Mouse (Mus musculus): ENCODE measurements around the gene Heca. TPM values are rescaled to one million over a fixed set of nuclear protein-coding genes. Genes with fewer than 3 reads are reported as not detected.

Gene Heca
- polyA plus RNA-seq, 1 experiment from 2014 or later: 5.0 TPM

DNA sequence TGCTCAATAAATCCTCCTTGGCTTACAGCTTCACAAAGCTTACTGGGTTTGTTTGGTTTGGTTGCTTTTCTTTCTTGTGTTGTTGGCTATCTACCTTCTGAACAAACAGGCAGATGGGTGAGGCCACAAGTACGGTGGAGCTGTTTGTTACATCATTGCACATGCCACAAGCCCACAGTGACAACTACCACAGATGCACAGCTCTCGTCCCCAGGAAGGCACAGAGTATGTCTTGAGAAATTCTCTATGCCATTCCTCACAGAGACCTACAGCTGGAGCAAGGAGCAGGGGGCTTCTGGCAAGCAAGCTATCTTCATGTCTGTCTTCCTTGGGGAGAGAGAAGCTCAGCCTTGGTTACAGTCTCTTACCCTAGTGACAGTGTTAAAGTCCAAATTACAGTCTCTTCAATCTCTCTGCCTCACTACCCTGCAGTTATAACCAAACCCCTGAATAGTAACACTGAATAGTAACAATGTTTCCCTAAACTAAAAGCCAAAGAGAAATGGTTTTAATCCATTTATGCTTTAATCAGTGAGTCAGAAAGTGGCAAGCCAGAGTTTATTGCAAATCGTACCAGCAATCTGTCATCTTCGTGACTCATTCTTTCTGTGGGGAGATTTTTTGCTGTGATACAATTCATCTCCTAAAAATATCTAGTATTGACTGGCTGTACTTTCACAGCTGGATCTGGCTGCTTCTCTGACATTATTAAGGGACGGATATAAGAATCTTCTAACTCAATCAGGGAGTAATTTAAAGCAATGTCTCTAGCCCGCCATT lies 87.0 kb downstream of the Heca start:
- no peak overlapping the region for H3K27ac ChIP-seq
- no peak overlapping the region for H3K4me2 ChIP-seq (ENCODE audit: low read length)
- 68% methylated on average over 6 of the region's 6 CpGs for WGBS

DNA sequence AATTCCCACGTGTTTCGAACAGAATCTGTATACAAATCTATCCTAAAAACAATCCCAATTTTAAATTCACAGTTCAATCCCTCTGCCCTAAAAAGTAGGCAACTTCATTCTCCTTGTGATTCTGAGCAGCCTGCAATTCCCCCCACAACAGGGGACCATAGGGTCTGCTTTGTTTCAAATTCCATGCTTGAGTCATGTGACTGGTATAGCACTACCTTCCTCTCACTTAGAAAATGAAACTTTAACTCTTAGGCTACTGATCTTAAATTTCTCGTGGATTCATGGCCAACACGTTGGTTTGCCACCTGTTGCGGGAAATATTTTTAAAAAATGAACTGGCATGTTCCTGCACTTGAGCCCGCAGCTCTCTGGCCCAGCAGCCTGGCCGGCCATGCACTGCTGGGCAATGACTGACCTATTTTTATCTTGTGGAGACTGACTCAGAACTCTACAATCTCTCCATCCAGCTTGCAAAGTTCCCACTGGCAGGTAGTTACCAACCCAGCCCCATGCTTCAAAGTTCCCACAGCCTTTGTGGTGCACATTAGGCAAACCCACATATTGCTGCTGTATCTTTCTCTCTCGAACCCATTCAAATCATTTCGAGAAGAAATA lies 90.1 kb downstream of the Heca start:
- no peak for DNase-seq (ENCODE audit: low spot score)
- no peaks in the 10 kb centered on the region for H3K9me3 ChIP-seq (replicated peaks; ENCODE audit: low read length)
- no peak overlapping the region for H3K4me2 ChIP-seq (ENCODE audit: low read length)
- no peak overlapping the region for H3K9ac ChIP-seq (ENCODE audit: low read depth, low read length)
- no peak overlapping the region for H3K27ac ChIP-seq
- 86% methylated on average over 9 of the region's 9 CpGs for WGBS
- no peak overlapping the region for H3K4me3 ChIP-seq (replicated peaks; ENCODE audit: low read depth, low read length)
- no peaks in the 10 kb centered on the region for H3K36me3 ChIP-seq (ENCODE audit: insufficient read depth, low read length)
- no peaks in the 10 kb centered on the region for H3K27me3 ChIP-seq (ENCODE audit: insufficient read depth, low read length)
- ATAC-seq (replicated peaks; ENCODE audit: low FRiP score, low read depth): no peak
- TF ChIP-seq CTCF (IDR thresholded peaks at IDR 0.05; ENCODE audit: low read depth): no peak
- H3K4me1 ChIP-seq (replicated peaks; ENCODE audit: insufficient read depth, low read length): no peaks in the 10 kb centered on the region

More for the DNA sequence above, 87.0 kb downstream of the Heca start:
- Histone ChIP-seq H3K9me3 (replicated peaks; ENCODE audit: low read length) (no peaks in the 10 kb centered on the region), H3K36me3 (ENCODE audit: insufficient read depth, low read length) (no peaks in the 10 kb centered on the region), H3K4me1 (replicated peaks; ENCODE audit: insufficient read depth, low read length) (no peaks in the 10 kb centered on the region), H3K4me3 (replicated peaks; ENCODE audit: low read depth, low read length) (no peak overlapping the region), H3K9ac (ENCODE audit: low read depth, low read length) (no peak overlapping the region), H3K27me3 (ENCODE audit: insufficient read depth, low read length) (no peaks in the 10 kb centered on the region)
- ATAC-seq (replicated peaks; ENCODE audit: low FRiP score, low read depth) (no peak), DNase-seq (ENCODE audit: low spot score) (no peak)
- no peak for TF ChIP-seq CTCF (IDR thresholded peaks at IDR 0.05; ENCODE audit: low read depth)

DNA sequence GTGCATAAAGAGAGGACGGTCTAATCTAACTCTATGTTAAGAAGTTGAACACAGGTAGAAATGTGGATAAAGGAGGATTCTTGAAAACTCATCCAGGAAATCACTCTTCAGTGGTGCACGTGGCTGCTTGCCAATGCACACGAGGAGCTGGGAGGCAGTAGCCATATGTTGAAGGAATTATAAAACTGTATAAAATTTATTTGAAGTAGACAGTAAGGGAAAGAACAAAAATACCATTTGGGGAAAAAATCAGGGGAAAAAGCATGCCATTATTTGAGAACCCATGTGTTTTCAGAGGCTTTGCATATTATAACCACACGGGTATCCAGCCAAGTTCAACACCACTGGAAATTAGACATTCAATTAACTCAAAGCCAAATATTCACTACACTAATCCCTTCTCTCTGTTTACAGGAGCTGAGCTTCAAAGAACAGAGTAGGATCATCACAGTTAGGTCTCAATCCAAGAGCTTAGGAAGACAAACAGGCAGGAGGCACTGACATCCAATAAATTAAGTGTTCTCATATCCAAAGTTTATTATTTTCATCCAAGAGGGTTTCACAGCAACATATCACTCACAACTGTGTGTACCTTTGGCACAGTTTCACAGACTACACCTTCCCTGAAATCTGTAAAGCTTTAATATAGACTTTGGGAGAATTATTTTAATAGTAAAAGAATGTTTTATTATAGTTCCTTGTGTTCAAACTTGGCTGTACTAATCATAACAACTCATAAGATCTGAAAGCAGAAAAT lies 102.9 kb downstream of the Heca start:
- Histone ChIP-seq H3K27me3 (ENCODE audit: insufficient read depth, low read length) (no peaks in the 10 kb centered on the region), H3K36me3 (ENCODE audit: insufficient read depth, low read length) (no peaks in the 10 kb centered on the region), H3K4me1 (replicated peaks; ENCODE audit: insufficient read depth, low read length) (no peaks in the 10 kb centered on the region), H3K4me2 (ENCODE audit: low read length) (no peak overlapping the region), H3K9me3 (replicated peaks; ENCODE audit: low read length) (no peaks in the 10 kb centered on the region), H3K9ac (ENCODE audit: low read depth, low read length) (no peak overlapping the region), H3K4me3 (replicated peaks; ENCODE audit: low read depth, low read length) (no peak overlapping the region), H3K27ac (no peak overlapping the region)
- ATAC-seq (replicated peaks; ENCODE audit: low FRiP score, low read depth) (no peak), DNase-seq (ENCODE audit: low spot score) (peak; percentile 50)
- TF ChIP-seq CTCF (IDR thresholded peaks at IDR 0.05; ENCODE audit: low read depth): no peak
- 49% methylated on average over 4 of the region's 4 CpGs for WGBS

DNA sequence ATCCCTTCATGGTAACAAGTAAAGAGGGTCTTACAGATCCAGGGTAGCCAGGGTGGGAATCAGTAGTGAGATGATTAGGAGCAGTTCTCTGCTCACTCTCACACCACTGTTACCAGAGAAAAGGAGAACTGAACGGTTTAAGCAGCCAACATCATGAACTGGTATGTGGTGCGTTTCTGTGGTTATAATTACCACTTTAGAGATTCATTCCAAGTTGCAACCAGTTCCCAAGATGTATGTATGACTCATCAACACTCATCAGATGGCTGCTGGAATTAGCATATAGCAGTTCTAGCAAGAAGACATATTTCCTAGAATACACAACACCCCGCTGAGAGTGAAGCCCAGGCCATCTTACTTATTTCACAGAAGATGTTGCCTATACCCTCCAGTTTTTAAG lies 105.8 kb downstream of the Heca start:
- 85% methylated on average over 3 of the region's 3 CpGs for WGBS
- Histone ChIP-seq H3K27me3 (ENCODE audit: insufficient read depth, low read length) (no peaks in the 10 kb centered on the region), H3K4me1 (replicated peaks; ENCODE audit: insufficient read depth, low read length) (no peaks in the 10 kb centered on the region), H3K9me3 (replicated peaks; ENCODE audit: low read length) (no peaks in the 10 kb centered on the region), H3K9ac (ENCODE audit: low read depth, low read length) (no peak overlapping the region), H3K27ac (no peak overlapping the region), H3K4me2 (ENCODE audit: low read length) (no peak overlapping the region), H3K4me3 (replicated peaks; ENCODE audit: low read depth, low read length) (no peak overlapping the region), H3K36me3 (ENCODE audit: insufficient read depth, low read length) (no peaks in the 10 kb centered on the region)
- ATAC-seq (replicated peaks; ENCODE audit: low FRiP score, low read depth): no peak
- DNase-seq (ENCODE audit: low spot score): no peak
- TF ChIP-seq CTCF (IDR thresholded peaks at IDR 0.05; ENCODE audit: low read depth): no peak

DNA sequence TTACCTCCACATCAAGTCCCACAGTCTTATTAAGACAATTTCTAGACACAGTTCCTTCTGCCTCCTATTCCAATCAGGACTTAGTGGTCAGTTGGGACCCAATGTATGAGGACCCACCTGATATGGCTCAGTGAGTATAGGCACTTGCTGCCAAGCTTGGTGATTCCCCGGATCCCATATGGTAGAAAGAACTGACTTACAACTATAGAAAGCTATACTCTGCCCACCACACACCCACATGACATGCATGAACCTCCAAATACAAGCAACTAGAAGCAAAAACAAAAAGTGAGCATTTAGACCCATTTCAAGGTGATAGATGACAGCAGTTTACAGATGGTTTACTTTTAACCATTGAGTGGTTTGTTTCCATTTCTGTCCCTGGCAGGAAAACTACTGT lies 111.6 kb downstream of the Heca start:
- Histone ChIP-seq H3K4me2 (ENCODE audit: low read length) (no peak overlapping the region), H3K27ac (no peak overlapping the region), H3K9me3 (replicated peaks; ENCODE audit: low read length) (no peaks in the 10 kb centered on the region), H3K27me3 (ENCODE audit: insufficient read depth, low read length) (no peaks in the 10 kb centered on the region), H3K4me3 (replicated peaks; ENCODE audit: low read depth, low read length) (no peak overlapping the region), H3K9ac (ENCODE audit: low read depth, low read length) (no peak overlapping the region), H3K4me1 (replicated peaks; ENCODE audit: insufficient read depth, low read length) (no peaks in the 10 kb centered on the region), H3K36me3 (ENCODE audit: insufficient read depth, low read length) (no peaks in the 10 kb centered on the region)
- TF ChIP-seq CTCF (IDR thresholded peaks at IDR 0.05; ENCODE audit: low read depth): no peak
- DNase-seq (ENCODE audit: low spot score) (no peak), ATAC-seq (replicated peaks; ENCODE audit: low FRiP score, low read depth) (no peak)
- 84% methylated on average over 1 of the region's 1 CpGs for WGBS

DNA sequence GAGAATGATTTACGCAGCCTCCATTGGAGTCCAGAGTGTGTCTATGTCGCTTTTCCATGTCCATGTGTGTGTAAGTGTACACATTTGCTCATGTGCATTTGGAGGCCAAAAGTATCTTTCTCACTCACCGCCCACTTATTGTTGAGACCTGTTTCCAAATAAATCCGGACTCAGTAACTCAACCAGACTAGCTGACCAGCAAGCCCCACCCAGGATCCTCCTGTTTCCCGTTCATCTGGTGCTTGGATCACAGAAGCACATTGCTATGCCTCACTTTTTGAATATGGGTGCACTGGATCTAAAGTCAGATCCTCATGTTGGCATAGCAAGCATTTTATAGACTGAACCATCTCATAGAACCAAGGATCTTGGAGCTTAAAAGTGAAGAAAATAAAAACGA lies 112.8 kb downstream of the Heca start:
- no peaks in the 10 kb centered on the region for H3K27me3 ChIP-seq (ENCODE audit: insufficient read depth, low read length)
- no peaks in the 10 kb centered on the region for H3K9me3 ChIP-seq (replicated peaks; ENCODE audit: low read length)
- H3K36me3 ChIP-seq (ENCODE audit: insufficient read depth, low read length): no peaks in the 10 kb centered on the region
- no peak for TF ChIP-seq CTCF (IDR thresholded peaks at IDR 0.05; ENCODE audit: low read depth)
- DNase-seq (ENCODE audit: low spot score): no peak
- no peak overlapping the region for H3K4me2 ChIP-seq (ENCODE audit: low read length)
- ATAC-seq (replicated peaks; ENCODE audit: low FRiP score, low read depth): no peak
- no peaks in the 10 kb centered on the region for H3K4me1 ChIP-seq (replicated peaks; ENCODE audit: insufficient read depth, low read length)
- no peak overlapping the region for H3K4me3 ChIP-seq (replicated peaks; ENCODE audit: low read depth, low read length)
- 72% methylated on average over 6 of the region's 6 CpGs for WGBS
- no peak overlapping the region for H3K9ac ChIP-seq (ENCODE audit: low read depth, low read length)
- 0 out of 2 replicates have a peak overlapping the region, but pooled peaks have one; percentile 36 for H3K27ac ChIP-seq
